Mouse (Mus musculus) CH12.LX (cell line): Measurements from ENCODE around the gene Slc5a12. TPM values are rescaled to one million over a fixed set of nuclear protein-coding genes. Genes with fewer than 3 reads are reported as not detected.

ENCODE experiments used
- DNase-seq: peaks from one replicate; pipeline ENCODE4 v3.0.0-alpha.2; 2013; ENCODE audit errors: extremely low read depth
- H3K27ac ChIP-seq: 2 replicates; pipeline ENCODE4 v1.5.1; 2012; ENCODE audit warnings: low read depth, mild to moderate bottlenecking, control low read depth, moderate library complexity; ENCODE audit not compliant: insufficient read depth
- H3K27me3 ChIP-seq: replicated peaks from 2 replicates; pipeline ENCODE3; 2012; ENCODE audit warnings: inconsistent platforms
- H3K36me3 ChIP-seq, 2 experiments: replicated peaks in 1 of 2; 2 replicates each; pipeline versions ENCODE3 to v1.6.1; 2012; ENCODE audit warnings: inconsistent platforms in 1 of 2, low read length in 1 of 2, mild to moderate bottlenecking in 1 of 2, mixed read lengths in 1 of 2, moderate library complexity in 1 of 2; ENCODE audit not compliant: control insufficient read depth in 1 of 2, insufficient read depth in 1 of 2
- H3K4me1 ChIP-seq, 2 experiments: 2 replicates each; pipeline ENCODE4 v1.6.1; 2012; ENCODE audit warnings: inconsistent platforms in 1 of 2, moderate library complexity in 1 of 2; ENCODE audit not compliant: insufficient read depth in 2 of 2, control insufficient read depth in 1 of 2
- H3K4me2 ChIP-seq: 2 replicates; pipeline ENCODE4 v1.6.1; 2012; ENCODE audit warnings: low read depth, mild to moderate bottlenecking, control low read depth; ENCODE audit not compliant: poor library complexity, insufficient read depth, severe bottlenecking
- H3K4me3 ChIP-seq, 3 experiments: fragments of 150-350 bp in 1 of 3; sonication (generic) in 1 of 3; replicated peaks in 1 of 3; 2 replicates each; pipeline versions ENCODE3 to v1.5.1; 2011 to 2012; ENCODE audit warnings: low read depth in 2 of 3, low read length in 2 of 3, mild to moderate bottlenecking in 2 of 3, moderate library complexity in 2 of 3, control low read depth in 1 of 3, improper control_type of control experiment in 1 of 3, inconsistent platforms in 1 of 3, mixed read lengths in 1 of 3; ENCODE audit not compliant: poor library complexity in 1 of 3
- H3K79me2 ChIP-seq: replicated peaks from 2 replicates; pipeline ENCODE4 v1.6.1; 2012; ENCODE audit warnings: mild to moderate bottlenecking, moderate library complexity; ENCODE audit not compliant: control insufficient read depth, poor library complexity, insufficient read depth, severe bottlenecking; ENCODE audit errors: extremely low read depth
- H3K9ac ChIP-seq: 2 replicates; pipeline ENCODE4 v1.6.1; 2012; ENCODE audit warnings: low read depth, mild to moderate bottlenecking, control low read depth, moderate library complexity; ENCODE audit not compliant: insufficient read depth
- H3K9me3 ChIP-seq: replicated peaks from 2 replicates; pipeline ENCODE3; 2012; ENCODE audit warnings: low read length, inconsistent platforms, mixed read lengths
- CHD2 ChIP-seq: IDR thresholded peaks from 2 replicates; pipeline ENCODE4 v1.6.1; 2011; ENCODE audit warnings: low read length, improper control_type of control experiment
- ELF1 ChIP-seq: IDR thresholded peaks from 2 replicates; pipeline ENCODE4 v1.6.1; 2014; ENCODE audit warnings: low read depth, mild to moderate bottlenecking, inconsistent platforms, low read length, improper control_type of control experiment
- EP300 ChIP-seq: IDR thresholded peaks from 2 replicates; pipeline ENCODE4 v1.6.1; 2011; ENCODE audit warnings: low read length, improper control_type of control experiment
- GABPA ChIP-seq: IDR thresholded peaks from 2 replicates; pipeline ENCODE4 v1.6.1; 2012; ENCODE audit warnings: low read depth, low read length, improper control_type of control experiment, inconsistent platforms; ENCODE audit not compliant: insufficient replicate concordance
- IRF4 ChIP-seq: IDR thresholded peaks from 2 replicates; pipeline ENCODE4 v1.6.1; 2014; ENCODE audit warnings: low read depth, mild to moderate bottlenecking, inconsistent platforms, low read length, improper control_type of control experiment
- JUND ChIP-seq: conservative IDR thresholded peaks from 2 replicates; pipeline ENCODE4 v1.6.1; 2011; ENCODE audit warnings: low read depth, low read length, improper control_type of control experiment
- KAT2A ChIP-seq: IDR thresholded peaks from 2 replicates; pipeline ENCODE4 v1.6.1; 2012; ENCODE audit warnings: low read length, improper control_type of control experiment, inconsistent platforms; ENCODE audit not compliant: insufficient replicate concordance
- MAFK ChIP-seq: IDR thresholded peaks from 2 replicates; pipeline ENCODE4 v1.6.1; 2011; ENCODE audit warnings: low read length, improper control_type of control experiment; ENCODE audit not compliant: insufficient replicate concordance
- MAZ ChIP-seq: IDR thresholded peaks from 2 replicates; pipeline ENCODE4 v1.6.1; 2012; ENCODE audit warnings: low read depth, mild to moderate bottlenecking, inconsistent platforms, low read length, improper control_type of control experiment, moderate library complexity
- MXI1 ChIP-seq: IDR thresholded peaks from 2 replicates; pipeline ENCODE4 v1.6.1; 2011; ENCODE audit warnings: mild to moderate bottlenecking, low read depth, low read length, improper control_type of control experiment
- MYC ChIP-seq: IDR thresholded peaks from 2 replicates; pipeline ENCODE4 v1.6.1; 2011; ENCODE audit warnings: low read depth, mild to moderate bottlenecking, improper control_type of control experiment, low read length
- NELFE ChIP-seq: IDR thresholded peaks from 2 replicates; pipeline ENCODE4 v1.6.1; 2011; ENCODE audit warnings: low read depth, low read length, improper control_type of control experiment
- NRF1 ChIP-seq: IDR thresholded peaks from 2 replicates; pipeline ENCODE4 v1.6.1; 2014; ENCODE audit warnings: low read depth, mild to moderate bottlenecking, inconsistent platforms, low read length, improper control_type of control experiment, moderate library complexity
- POLR2A ChIP-seq: IDR thresholded peaks from 2 replicates; pipeline ENCODE4 v1.6.1; 2011; ENCODE audit warnings: low read depth, mild to moderate bottlenecking, improper control_type of control experiment, low read length
- POLR2AphosphoS2 ChIP-seq: IDR thresholded peaks from 2 replicates; pipeline ENCODE4 v1.6.1; 2011; ENCODE audit warnings: low read depth, low read length, improper control_type of control experiment
- RAD21 ChIP-seq: IDR thresholded peaks from 2 replicates; pipeline ENCODE4 v1.6.1; 2011; ENCODE audit warnings: low read depth, mild to moderate bottlenecking, low read length, improper control_type of control experiment, moderate library complexity
- SIN3A ChIP-seq: IDR thresholded peaks from 2 replicates; pipeline ENCODE4 v1.6.1; 2012; ENCODE audit warnings: low read length, improper control_type of control experiment, inconsistent platforms
- TCF12 ChIP-seq: IDR thresholded peaks from 2 replicates; pipeline ENCODE4 v1.6.1; 2014; ENCODE audit warnings: low read depth, mild to moderate bottlenecking, inconsistent platforms, low read length, improper control_type of control experiment
- UBTF ChIP-seq: IDR thresholded peaks from 2 replicates; pipeline ENCODE4 v1.6.1; 2012; ENCODE audit warnings: low read depth, mild to moderate bottlenecking, inconsistent platforms, low read length, improper control_type of control experiment, moderate library complexity
- USF1 ChIP-seq: IDR thresholded peaks from 2 replicates; pipeline ENCODE4 v1.6.1; 2014; ENCODE audit warnings: low read depth, mild to moderate bottlenecking, inconsistent platforms, low read length, improper control_type of control experiment
- USF2 ChIP-seq: conservative IDR thresholded peaks from 2 replicates; pipeline ENCODE4 v1.6.1; 2011; ENCODE audit warnings: low read depth, low read length, improper control_type of control experiment
- ZC3H11A ChIP-seq: IDR thresholded peaks from 2 replicates; pipeline ENCODE4 v1.6.1; 2012; ENCODE audit warnings: low read depth, mild to moderate bottlenecking, inconsistent platforms, low read length, improper control_type of control experiment
- ZKSCAN1 ChIP-seq: IDR thresholded peaks from 2 replicates; pipeline ENCODE4 v1.6.1; 2012; ENCODE audit warnings: low read depth, inconsistent platforms, low read length, improper control_type of control experiment, borderline replicate concordance
- ZMIZ1 ChIP-seq: IDR thresholded peaks from 2 replicates; pipeline ENCODE4 v1.6.1; 2012; ENCODE audit warnings: low read depth, mild to moderate bottlenecking, inconsistent platforms, low read length, improper control_type of control experiment
- ZNF384 ChIP-seq: IDR thresholded peaks from 2 replicates; pipeline ENCODE4 v1.6.1; 2012; ENCODE audit warnings: low read depth, low read length, improper control_type of control experiment, inconsistent platforms
- dilution Hi-C: fragments of 300-500 bp; cut with MboI; formaldehyde crosslinking; loops from 2 replicates; pipeline ENCODE4 v1.14.3; 2020; ENCODE audit warnings: low sequenced_read_pairs; ENCODE audit not compliant: extremely low pct_unique_long_range_greater_than_20kb, extremely low pct_ligation_motif_present
- in situ Hi-C: fragments of 300-500 bp; cut with MboI; formaldehyde crosslinking; loops from 3 replicates; pipeline ENCODE4 v1.14.3; 2019; ENCODE audit warnings: low sequenced_read_pairs, low pct_ligation_motif_present, low pct_unique_long_range_greater_than_20kb, mixed read lengths
- polyA plus RNA-seq: library from polyadenylated mRNA; unstranded; fragments of >175 nt; gene quantifications from 2 replicates; pipeline ENCODE4 v1.2.1, GENCODE M21; 2012; ENCODE audit warnings: low read depth; ENCODE audit not compliant: insufficient read length
- total RNA-seq, 2 experiments: library from RNA; depleted of rRNA; stranded (reverse); fragments of 300-350 nt in 1 of 2; fragments of >200 nt in 1 of 2; gene quantifications; 2 replicates each; pipeline ENCODE4 v1.2.3; 2012 to 2014

Gene Slc5a12
- total and polyA plus RNA-seq, 3 experiments: not detected

DNA sequence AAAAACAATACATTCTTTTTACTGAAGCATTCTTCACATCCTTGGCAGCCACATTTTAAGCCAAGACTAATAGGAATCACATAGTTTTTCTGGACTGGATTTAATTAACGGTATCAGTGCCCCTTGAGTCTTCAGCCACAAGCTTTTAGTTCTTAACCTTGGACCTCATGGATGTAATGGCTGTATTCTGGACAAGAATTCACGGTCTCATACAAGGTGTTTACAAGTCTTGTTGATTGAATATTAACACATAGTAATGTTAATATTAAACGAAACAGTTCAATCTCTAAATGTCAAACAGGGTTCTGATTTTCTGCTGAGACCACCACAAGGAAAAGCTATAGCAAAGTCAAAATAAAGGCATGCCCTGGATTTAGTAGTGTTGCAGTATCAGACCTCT is 4.8 kb upstream of the Slc5a12 start:
- in situ Hi-C loops: no loop called here
- dilution Hi-C loops: no loop called here
- Histone ChIP-seq H3K4me2 (no peak overlapping the region), H3K9me3 (peaks cover 17% of the 10 kb centered on the region), H3K4me1 (no peaks in the 10 kb centered on the region), H3K4me3 (no peak overlapping the region), H3K9ac (no peak overlapping the region), H3K27ac (no peak overlapping the region), H3K79me2 (no peaks in the 10 kb centered on the region), H3K27me3 (no peaks in the 10 kb centered on the region), H3K36me3 (no peaks in the 10 kb centered on the region)
- DNase-seq: no peak
- TF ChIP-seq MYC (no peak), ZMIZ1 (no peak), USF2 (no peak), EP300 (no peak), ZNF384 (no peak), NELFE (no peak), MAFK (no peak), JUND (no peak), ZC3H11A (no peak), IRF4 (no peak), KAT2A (no peak), UBTF (no peak), ELF1 (no peak), NRF1 (no peak), GABPA (no peak), RAD21 (no peak), SIN3A (no peak)

DNA sequence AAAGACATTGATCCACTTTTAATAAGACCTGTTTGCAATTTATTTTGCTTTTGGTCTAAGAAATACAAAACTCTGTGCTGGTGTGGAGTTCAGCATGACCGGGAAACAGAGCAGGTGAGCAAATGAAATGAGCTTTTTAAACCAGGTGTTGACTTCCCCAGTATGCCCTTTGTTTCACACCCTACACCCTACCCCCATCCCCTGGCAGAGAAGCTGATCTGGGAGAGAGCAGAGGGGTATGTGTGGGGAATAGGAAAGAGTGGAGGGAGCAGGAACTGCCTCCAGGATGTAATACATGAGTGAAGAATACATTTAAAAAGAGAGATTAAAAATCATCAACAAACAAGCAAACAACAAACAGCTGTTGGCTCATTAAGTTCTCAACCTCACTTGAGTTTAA is 47.3 kb downstream of the Slc5a12 start:
- in situ Hi-C loops: no loop called here
- no peak overlapping the region for H3K4me2 ChIP-seq
- no peaks in the 10 kb centered on the region for H3K36me3 ChIP-seq
- H3K4me3 ChIP-seq: no peak overlapping the region
- H3K79me2 ChIP-seq: no peaks in the 10 kb centered on the region
- TF ChIP-seq POLR2A (no peak), TCF12 (no peak), UBTF (no peak), USF1 (no peak), EP300 (no peak), CHD2 (no peak), POLR2AphosphoS2 (no peak), MXI1 (no peak), MAZ (no peak), ZKSCAN1 (no peak)
- DNase-seq: no peak
- no peaks in the 10 kb centered on the region for H3K27me3 ChIP-seq
- H3K27ac ChIP-seq: no peak overlapping the region
- H3K9ac ChIP-seq: no peak overlapping the region
- dilution Hi-C loops: no loop called here
- peaks cover 32% of the 10 kb centered on the region for H3K9me3 ChIP-seq
- no peaks in the 10 kb centered on the region for H3K4me1 ChIP-seq
